Mouse (Mus musculus) stomach, postnatal 0 days (tissue): ENCODE measurements around the gene Sorcs3. TPM values are rescaled to one million over a fixed set of nuclear protein-coding genes. Genes with fewer than 3 reads are reported as not detected.

Experiments
- ATAC-seq: fragments of 200-750 bp; cut with Nextera tagmentation; 2 replicates; pipeline ENCODE4 v1.8.0; 2017; ENCODE audit not compliant: low FRiP score, low TSS enrichment
- DNase-seq: peaks from one replicate; pipeline ENCODE4 v3.0.0-alpha.2; 2016; ENCODE audit warnings: low spot score
- H3K27ac ChIP-seq: fragments of 300-500 bp; sonication (generic); replicated peaks from 2 replicates; pipeline ENCODE4 v1.5.1; 2014; ENCODE audit warnings: mild to moderate bottlenecking, control low read depth
- H3K27me3 ChIP-seq: fragments of 300-500 bp; sonication (generic); 2 replicates; pipeline ENCODE4 v1.6.1; 2014; ENCODE audit warnings: low read length; ENCODE audit not compliant: control insufficient read depth, insufficient read depth
- H3K36me3 ChIP-seq: fragments of 300-500 bp; sonication (generic); 2 replicates; pipeline ENCODE4 v1.6.1; 2014; ENCODE audit warnings: low read length, mixed read lengths; ENCODE audit not compliant: control insufficient read depth, insufficient read depth
- H3K4me1 ChIP-seq: fragments of 300-500 bp; sonication (generic); replicated peaks from 2 replicates; pipeline ENCODE4 v1.6.1; 2014; ENCODE audit warnings: antibody characterized with exemption; ENCODE audit not compliant: control insufficient read depth, insufficient read depth
- H3K4me2 ChIP-seq: fragments of 300-500 bp; sonication (generic); replicated peaks from 2 replicates; pipeline ENCODE4 v1.6.1; 2014; ENCODE audit warnings: low read depth, mild to moderate bottlenecking, control low read depth, moderate library complexity
- H3K4me3 ChIP-seq: fragments of 300-500 bp; sonication (generic); 2 replicates; pipeline ENCODE4 v1.5.1; 2014; ENCODE audit warnings: low read depth, low read length, control low read depth
- H3K9ac ChIP-seq: fragments of 300-500 bp; sonication (generic); 2 replicates; pipeline ENCODE4 v1.6.1; 2014; ENCODE audit warnings: mild to moderate bottlenecking, low read length, control low read depth, mixed read lengths
- H3K9me3 ChIP-seq: fragments of 300-500 bp; sonication (generic); 2 replicates; pipeline ENCODE4 v1.6.1; 2016; ENCODE audit warnings: low read length; ENCODE audit not compliant: control insufficient read depth
- CTCF ChIP-seq: IDR thresholded peaks from 2 replicates; pipeline ENCODE4 v1.5.1; 2016; ENCODE audit warnings: antibody characterized with exemption, low read depth, mild to moderate bottlenecking, moderate library complexity
- EP300 ChIP-seq: optimal IDR thresholded peaks from 2 replicates; pipeline ENCODE3; 2016; ENCODE audit warnings: antibody characterized with exemption
- WGBS: fragments of 180-500 bp; shearing (Covaris S2); extraction: QIAGEN DNeasy Blood & Tissue Kit; methylation state at CpG from one replicate; pipeline ENCODE4 v1.1.7; 2014; 5-methylcytosine and 5-hydroxymethylcytosine counted together
- polyA plus RNA-seq: library from polyadenylated mRNA; unstranded; fragments of >200 nt; fragmentation: Nextera tagmentation; extraction: Ambion mirVana; gene quantifications from 2 replicates; pipeline ENCODE4 v1.2.1, GENCODE M21; 2015

Gene Sorcs3
- polyA plus RNA-seq, 1 experiment from 2014 or later: 0.28 TPM

GRCm38 (mm10) chr19:48755156-48755555 lies 549.3 kb downstream of the Sorcs3 start:
- WGBS: 85% methylated on average over 9 of the region's 9 CpGs
- no peak overlapping the region for H3K4me2 ChIP-seq

DNA sequence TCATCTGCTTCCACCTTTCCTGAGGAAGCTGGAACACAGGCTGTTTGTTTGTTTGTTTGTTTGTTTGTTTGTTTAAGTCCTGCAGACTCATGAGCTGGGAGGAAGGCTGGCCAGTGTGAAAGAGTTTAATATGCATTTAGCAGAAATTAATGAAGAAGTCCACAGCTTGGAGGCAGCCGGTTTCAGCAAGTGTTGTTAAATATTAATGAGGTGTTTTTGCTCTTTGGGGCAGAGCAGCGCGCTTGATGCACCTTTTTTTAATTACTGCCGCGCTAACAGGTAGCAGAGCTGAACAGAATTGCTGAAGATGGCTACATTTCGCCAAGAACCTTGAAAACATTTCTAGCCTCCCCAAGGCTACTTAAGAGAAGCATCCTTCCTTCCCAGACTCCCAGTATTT lies 551.0 kb downstream of the Sorcs3 start:
- Histone ChIP-seq H3K27ac (no peak overlapping the region), H3K4me2 (no peak overlapping the region), H3K4me1 (no peaks in the 10 kb centered on the region), H3K4me3 (no peak overlapping the region), H3K9me3 (no peaks in the 10 kb centered on the region), H3K27me3 (no peaks in the 10 kb centered on the region), H3K36me3 (no peaks in the 10 kb centered on the region), H3K9ac (no peak overlapping the region)
- 84% methylated on average over 6 of the region's 6 CpGs for WGBS
- DNase-seq (no peak), ATAC-seq (no peak)
- TF ChIP-seq EP300: no peak
- no peak for TF ChIP-seq CTCF

More at GRCm38 (mm10) chr19:48755156-48755555, 549.3 kb downstream of the Sorcs3 start:
- no peak overlapping the region for H3K9ac ChIP-seq
- no peaks in the 10 kb centered on the region for H3K4me1 ChIP-seq
- TF ChIP-seq CTCF (no peak), EP300 (no peak)
- no peaks in the 10 kb centered on the region for H3K36me3 ChIP-seq
- H3K27ac ChIP-seq: no peak overlapping the region
- DNase-seq: no peak
- no peak overlapping the region for H3K4me3 ChIP-seq
- no peaks in the 10 kb centered on the region for H3K27me3 ChIP-seq
- no peaks in the 10 kb centered on the region for H3K9me3 ChIP-seq
- no peak for ATAC-seq

- no peak overlapping the region for H3K4me3 ChIP-seq
- DNase-seq (no peak), ATAC-seq (no peak)
- H3K4me2 ChIP-seq: no peak overlapping the region
- TF ChIP-seq EP300 (no peak), CTCF (no peak)
- WGBS: 55% methylated on average over 2 of the region's 2 CpGs
- H3K36me3 ChIP-seq: no peaks in the 10 kb centered on the region
- H3K27me3 ChIP-seq: no peaks in the 10 kb centered on the region
- H3K4me1 ChIP-seq: no peaks in the 10 kb centered on the region
- H3K9ac ChIP-seq: no peak overlapping the region
- no peak overlapping the region for H3K27ac ChIP-seq
- no peaks in the 10 kb centered on the region for H3K9me3 ChIP-seq
Measured at GRCm38 (mm10) chr19:48766524-48766923, 560.7 kb downstream of the Sorcs3 start.

DNA sequence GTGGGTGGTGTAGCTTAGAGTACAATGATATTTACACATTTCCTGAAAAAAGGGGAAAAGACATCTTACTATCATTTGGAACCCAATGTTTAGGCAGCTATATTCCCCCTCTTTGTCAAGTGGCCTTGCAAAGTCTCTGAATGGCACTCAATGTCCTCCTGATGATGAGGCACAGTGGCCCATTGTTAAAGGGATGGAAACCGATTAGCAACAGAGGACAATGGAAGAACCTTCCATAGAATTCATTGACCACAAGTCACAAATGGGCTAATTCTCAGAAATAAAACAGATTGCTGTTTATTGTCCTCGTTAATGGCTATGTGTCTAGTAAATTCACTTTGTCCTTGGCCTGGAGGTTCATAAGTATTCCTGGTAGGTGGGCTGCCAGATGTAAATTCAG lies 565.7 kb downstream of the Sorcs3 start:
- H3K9me3 ChIP-seq: no peaks in the 10 kb centered on the region
- ATAC-seq (no peak), DNase-seq (no peak)
- H3K4me3 ChIP-seq: no peak overlapping the region
- no peaks in the 10 kb centered on the region for H3K36me3 ChIP-seq
- no peaks in the 10 kb centered on the region for H3K4me1 ChIP-seq
- no peak overlapping the region for H3K4me2 ChIP-seq
- 84% methylated on average over 2 of the region's 2 CpGs for WGBS
- TF ChIP-seq CTCF (no peak), EP300 (no peak)
- no peak overlapping the region for H3K9ac ChIP-seq
- H3K27ac ChIP-seq: no peak overlapping the region
- H3K27me3 ChIP-seq: no peaks in the 10 kb centered on the region

GRCm38 (mm10) chr19:48779095-48779765 lies 573.4 kb downstream of the Sorcs3 start:
- H3K9me3 ChIP-seq: no peaks in the 10 kb centered on the region

DNA sequence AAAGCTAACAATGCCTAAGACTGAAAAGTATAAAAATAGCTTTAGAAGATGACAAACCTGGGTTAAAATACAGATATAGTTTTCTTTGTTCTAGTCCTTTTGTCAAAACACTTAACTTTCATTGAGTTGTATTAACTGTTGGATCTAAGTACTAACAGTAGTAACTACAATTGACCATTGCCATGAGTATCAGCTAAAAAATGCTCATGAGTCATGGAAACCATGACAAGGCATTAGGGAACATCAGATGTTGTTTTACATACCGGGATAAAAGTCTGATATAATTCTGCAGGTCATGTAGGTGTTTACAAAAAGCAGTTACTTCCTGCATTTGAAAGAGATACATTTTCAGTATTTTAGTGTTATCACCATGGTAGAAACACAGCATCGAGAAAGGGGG lies 575.0 kb downstream of the Sorcs3 start:
- no peak for ATAC-seq
- no peaks in the 10 kb centered on the region for H3K27me3 ChIP-seq

More at GRCm38 (mm10) chr19:48779095-48779765, 573.4 kb downstream of the Sorcs3 start:
- no peak overlapping the region for H3K9ac ChIP-seq
- H3K27me3 ChIP-seq: no peaks in the 10 kb centered on the region
- WGBS: 85% methylated on average over 3 of the region's 3 CpGs
- no peak overlapping the region for H3K27ac ChIP-seq
- DNase-seq: no peak
- H3K4me3 ChIP-seq: no peak overlapping the region
- no peaks in the 10 kb centered on the region for H3K36me3 ChIP-seq
- no peak for TF ChIP-seq CTCF
- TF ChIP-seq EP300: no peak
- no peaks in the 10 kb centered on the region for H3K4me1 ChIP-seq
- ATAC-seq: no peak
- no peak overlapping the region for H3K4me2 ChIP-seq

More for the DNA sequence above, 575.0 kb downstream of the Sorcs3 start:
- no peaks in the 10 kb centered on the region for H3K9me3 ChIP-seq
- no peak overlapping the region for H3K4me2 ChIP-seq
- H3K36me3 ChIP-seq: no peaks in the 10 kb centered on the region
- H3K27ac ChIP-seq: no peak overlapping the region
- H3K4me3 ChIP-seq: no peak overlapping the region
- DNase-seq: no peak
- TF ChIP-seq CTCF (no peak), EP300 (no peak)
- no peak overlapping the region for H3K9ac ChIP-seq
- 59% methylated on average over 2 of the region's 2 CpGs for WGBS
- no peaks in the 10 kb centered on the region for H3K4me1 ChIP-seq
